Mouse (Mus musculus): ENCODE data around the gene Col1a1. TPM values are rescaled to one million over a fixed set of nuclear protein-coding genes. Genes with fewer than 3 reads are reported as not detected.

Col1a1 gene
- total RNA-seq, 2 experiments from 2014 or later = 20.4 to 40.2 TPM

- DNase-seq (ENCODE audit: low spot score in 2 of 2) = peak in 1 of 2 experiments; percentile 24
Measured at GRCm38 (mm10) chr11:94994208-94994814, 58.3 kb downstream of the Col1a1 start.

GRCm38 (mm10) chr11:94994947-94995772 is 59.1 kb downstream of the Col1a1 start:
- peak in 1 of 2 experiments; percentile 27 for DNase-seq (ENCODE audit: low spot score in 2 of 2)

- no peak for DNase-seq (ENCODE audit: low spot score in 2 of 2)
Measured at GRCm38 (mm10) chr11:94996101-94996500, 60.1 kb downstream of the Col1a1 start.

- DNase-seq (ENCODE audit: low spot score in 2 of 2) = no peak
Measured at GRCm38 (mm10) chr11:94996984-94997383, 61.0 kb downstream of the Col1a1 start.

DNA sequence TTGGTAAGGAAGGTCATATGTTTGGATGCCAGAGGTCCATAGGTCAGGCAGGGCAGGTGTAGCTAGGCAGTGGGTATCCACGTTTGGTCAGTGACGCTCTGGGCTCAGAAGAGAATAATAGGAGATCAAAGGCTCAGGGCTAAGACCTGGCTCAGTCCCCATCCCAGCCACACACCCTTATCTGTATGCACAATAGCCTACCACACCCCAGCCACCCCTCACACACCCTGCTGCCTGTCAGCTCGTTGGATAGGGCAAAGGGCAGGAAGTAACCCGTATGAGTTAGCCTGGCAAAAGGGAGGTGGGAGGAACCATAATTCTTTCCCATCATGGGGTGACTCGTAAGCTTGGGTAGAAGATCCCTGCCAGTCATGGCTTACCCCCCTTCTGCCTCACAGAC is 61.6 kb downstream of the Col1a1 start:
- DNase-seq (ENCODE audit: low spot score in 2 of 2) = peak in 1 of 2 experiments; percentile 19

GRCm38 (mm10) chr11:94998041-94998531 is 62.1 kb downstream of the Col1a1 start:
- peak in 1 of 2 experiments; percentile 28 for DNase-seq (ENCODE audit: low spot score in 2 of 2)

GRCm38 (mm10) chr11:95000128-95000527 is 64.1 kb downstream of the Col1a1 start:
- peak in 1 of 2 experiments; percentile 22 for DNase-seq (ENCODE audit: low spot score in 2 of 2)

- peak; percentile 39 to 45 for DNase-seq (ENCODE audit: low spot score in 2 of 2)
Measured at GRCm38 (mm10) chr11:95000548-95000947, 64.5 kb downstream of the Col1a1 start.

GRCm38 (mm10) chr11:95001058-95001457 is 65.0 kb downstream of the Col1a1 start:
- peak; percentile 71 for DNase-seq (ENCODE audit: low spot score in 2 of 2)

- peak in 1 of 2 experiments; percentile 28 for DNase-seq (ENCODE audit: low spot score in 2 of 2)
Measured at GRCm38 (mm10) chr11:95001584-95002347, 65.7 kb downstream of the Col1a1 start.

Other genes with a start within 250 kb of the Col1a1 start
- not detected for gene Gm11541, start 231.7 kb upstream of the Col1a1 start, total RNA-seq (2021)
- gene Cdc34b, start 194.4 kb upstream of the Col1a1 start, total RNA-seq (2021) = under 1 TPM; 0.33 to 0.42 TPM
- not detected for gene Tmem92, start 153.5 kb upstream of the Col1a1 start, total RNA-seq (2021)
- gene Hils1, start 31.4 kb downstream of the Col1a1 start, total RNA-seq (2021) = not detected
- under 1 TPM in 1 of 2 experiments, not detected in 1; 0.80 TPM for gene Sgca, start 40.1 kb downstream of the Col1a1 start, total RNA-seq (2021)
- 100 to 1,000 TPM; 107 to 115 TPM for gene Ppp1r9b, start 54.8 kb downstream of the Col1a1 start, total RNA-seq (2021)
- gene Samd14, start 73.7 kb downstream of the Col1a1 start, total RNA-seq (2021) = 1 to 10 TPM; 3.7 TPM
- 100 to 1,000 TPM in 1 of 2 experiments, 10 to 100 TPM in 1; 84.1 to 111 TPM for gene Pdk2, start 105.1 kb downstream of the Col1a1 start, total RNA-seq (2021)
- gene Itga3, start 140.6 kb downstream of the Col1a1 start, total RNA-seq (2021) = 10 to 100 TPM; 33.9 to 44.6 TPM
- not detected for gene Dlx3, start 183.9 kb downstream of the Col1a1 start, total RNA-seq (2021)
- not detected for gene Dlx4, start 210.0 kb downstream of the Col1a1 start, total RNA-seq (2021)